Mouse (Mus musculus): ENCODE measurements around the gene Tmem185b. TPM values are rescaled to one million over a fixed set of nuclear protein-coding genes. Genes with fewer than 3 reads are reported as not detected.

Gene Tmem185b
- polyA plus RNA-seq, 1 experiment from 2014 or later = 23.0 TPM

DNA sequence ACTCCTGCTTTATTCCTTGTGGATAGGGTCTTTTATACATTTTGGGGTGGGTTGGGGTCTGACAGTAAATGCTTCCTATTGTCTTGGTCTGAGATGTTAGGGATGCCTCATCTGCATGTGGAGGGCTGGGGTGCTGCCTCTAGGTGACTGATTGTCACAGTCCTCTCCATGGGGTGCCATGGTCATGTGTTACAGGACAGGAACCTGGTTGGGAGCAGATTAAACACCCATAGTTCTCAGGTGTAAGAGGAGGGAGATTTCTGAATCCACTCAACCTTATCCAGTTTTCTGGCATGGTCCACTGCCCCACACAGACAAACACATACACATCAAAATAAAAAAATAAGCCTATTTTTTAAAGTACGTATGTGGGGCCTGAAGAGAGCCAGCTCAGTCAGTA, 33.5 kb upstream of the Tmem185b start:
- 100% methylated on average over 1 of the region's 1 CpGs for WGBS

GRCm38 (mm10) chr1:119494024-119494711, 31.8 kb upstream of the Tmem185b start:
- no peak overlapping the region for H3K9ac ChIP-seq (replicated peaks)
- no peaks in the 10 kb centered on the region for H3K36me3 ChIP-seq
- WGBS = 80% methylated on average over 2 of the region's 2 CpGs
- H3K9me3 ChIP-seq = no peaks in the 10 kb centered on the region
- no peak overlapping the region for H3K4me3 ChIP-seq (replicated peaks)
- no peak overlapping the region for H3K4me2 ChIP-seq (replicated peaks)
- no peak overlapping the region for H3K27ac ChIP-seq
- ATAC-seq = no peak
- H3K27me3 ChIP-seq = no peaks in the 10 kb centered on the region
- no peaks in the 10 kb centered on the region; the same call in 1 of the 2 replicates for H3K4me1 ChIP-seq (replicated peaks)

More for the DNA sequence above, 33.5 kb upstream of the Tmem185b start:
- no peaks in the 10 kb centered on the region for H3K4me1 ChIP-seq (replicated peaks)
- no peak overlapping the region for H3K27ac ChIP-seq
- no peak for ATAC-seq
- H3K4me3 ChIP-seq (replicated peaks) = no peak overlapping the region
- H3K4me2 ChIP-seq (replicated peaks) = no peak overlapping the region
- no peak overlapping the region for H3K9ac ChIP-seq (replicated peaks)
- H3K9me3 ChIP-seq = no peaks in the 10 kb centered on the region
- H3K27me3 ChIP-seq = no peaks in the 10 kb centered on the region
- H3K36me3 ChIP-seq = no peaks in the 10 kb centered on the region

DNA sequence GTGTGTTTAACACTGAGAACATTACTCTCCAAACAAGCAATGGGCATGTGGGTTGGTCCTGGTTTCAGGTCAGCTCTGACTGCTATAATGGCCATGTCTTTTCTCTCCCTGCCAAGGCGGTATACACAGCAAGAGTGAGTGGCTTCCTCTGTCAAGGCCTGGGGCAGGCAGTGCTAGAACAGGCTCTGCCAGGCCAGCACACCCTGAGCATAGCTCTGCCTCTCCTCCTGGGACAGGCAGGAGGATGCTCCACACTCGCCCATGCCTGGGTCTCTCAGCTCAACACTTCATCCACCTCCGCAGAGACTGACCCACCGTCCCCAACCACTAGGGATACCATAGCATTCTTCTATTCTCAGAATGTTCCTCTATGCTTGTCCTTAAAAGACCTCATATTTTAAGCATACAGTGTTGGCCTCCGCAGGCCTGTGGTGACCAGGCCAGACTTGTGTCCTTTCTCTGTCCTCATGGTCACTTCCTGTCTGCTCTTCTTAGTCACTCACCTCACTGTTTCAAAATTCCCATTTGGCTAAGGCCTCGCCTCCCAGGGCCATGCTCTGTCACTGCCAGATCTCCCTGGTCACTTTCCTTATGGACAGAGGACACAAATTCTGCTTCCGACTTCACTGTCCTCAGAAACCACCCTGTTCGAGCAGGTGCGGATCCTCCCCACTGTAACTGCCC, 31.1 kb upstream of the Tmem185b start:
- no peak overlapping the region for H3K9ac ChIP-seq (replicated peaks)
- no peak overlapping the region for H3K4me3 ChIP-seq (replicated peaks)
- no peak overlapping the region for H3K27ac ChIP-seq
- no peaks in the 10 kb centered on the region for H3K9me3 ChIP-seq
- ATAC-seq = no peak
- H3K36me3 ChIP-seq = no peaks in the 10 kb centered on the region
- 96% methylated on average over 9 of the region's 9 CpGs for WGBS
- no peaks in the 10 kb centered on the region for H3K27me3 ChIP-seq
- H3K4me1 ChIP-seq (replicated peaks) = no peaks in the 10 kb centered on the region; the same call in 1 of the 2 replicates
- no peak overlapping the region for H3K4me2 ChIP-seq (replicated peaks)

DNA sequence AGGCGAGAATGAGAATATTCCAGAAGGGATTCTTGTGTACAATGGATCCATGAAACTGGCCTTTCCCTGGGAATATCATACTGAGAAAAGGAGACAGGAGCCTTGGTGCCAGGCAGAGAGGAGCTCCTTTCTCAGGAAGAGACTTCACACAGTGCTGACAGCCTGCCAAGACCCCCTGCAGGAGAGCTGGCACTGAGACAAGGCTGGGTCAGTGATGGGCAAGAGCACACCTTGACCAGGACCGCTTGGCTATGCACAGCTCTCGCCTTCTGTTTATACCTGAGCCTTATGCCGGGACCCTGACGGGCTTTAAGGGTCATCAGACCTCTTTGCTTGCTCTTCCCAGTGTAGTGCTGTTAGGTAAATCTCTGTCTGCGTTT, 30.6 kb upstream of the Tmem185b start:
- ATAC-seq = no peak

GRCm38 (mm10) chr1:119497346-119498004, 28.5 kb upstream of the Tmem185b start:
- H3K27ac ChIP-seq = no peak overlapping the region

More for the DNA sequence above, 30.6 kb upstream of the Tmem185b start:
- WGBS = 90% methylated on average over 6 of the region's 6 CpGs
- H3K4me2 ChIP-seq (replicated peaks) = no peak overlapping the region
- H3K4me3 ChIP-seq (replicated peaks) = no peak overlapping the region
- no peak overlapping the region for H3K27ac ChIP-seq
- no peak overlapping the region for H3K9ac ChIP-seq (replicated peaks)
- no peaks in the 10 kb centered on the region for H3K9me3 ChIP-seq
- H3K27me3 ChIP-seq = no peaks in the 10 kb centered on the region
- H3K4me1 ChIP-seq (replicated peaks) = no peaks in the 10 kb centered on the region; the same call in 1 of the 2 replicates
- no peaks in the 10 kb centered on the region for H3K36me3 ChIP-seq

DNA sequence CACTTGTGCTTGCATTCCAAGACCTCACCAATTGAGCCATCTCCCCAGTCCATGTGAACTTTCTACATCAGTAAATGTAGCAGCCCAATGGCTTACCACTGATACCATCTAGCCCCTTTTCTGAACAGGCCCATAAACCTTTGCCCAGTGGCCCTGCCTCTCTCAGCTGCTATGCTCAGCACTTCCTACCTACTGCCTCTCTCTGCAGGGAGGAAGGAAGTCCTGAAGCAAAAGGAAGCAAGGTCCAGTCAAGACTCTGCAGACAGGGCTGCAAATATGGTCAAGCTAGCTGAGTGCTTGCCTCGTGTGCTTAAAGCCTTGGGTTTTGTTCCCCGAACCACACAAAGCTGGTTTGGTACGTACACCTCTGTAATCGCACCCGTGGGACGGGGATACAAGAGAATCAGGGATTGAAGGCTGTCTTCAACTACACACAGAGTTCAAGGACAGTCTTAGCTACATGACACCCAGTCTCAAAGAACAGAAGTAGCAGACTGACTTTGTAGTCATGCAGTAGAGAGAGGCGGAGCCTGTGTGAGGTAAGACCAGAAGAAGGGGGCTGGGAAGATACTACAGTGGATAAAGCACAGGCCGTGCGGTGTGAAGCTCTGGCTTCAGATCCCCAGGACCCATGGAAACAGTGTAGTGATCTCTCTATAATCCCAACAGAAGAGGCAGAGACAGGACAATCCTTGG, 27.3 kb upstream of the Tmem185b start:
- H3K4me2 ChIP-seq (replicated peaks) = no peak overlapping the region
- H3K9ac ChIP-seq (replicated peaks) = no peak overlapping the region
- no peak for ATAC-seq
- 86% methylated on average over 9 of the region's 9 CpGs for WGBS
- H3K27ac ChIP-seq = no peak overlapping the region
- H3K4me1 ChIP-seq (replicated peaks) = peaks cover 13% of the 10 kb centered on the region
- H3K9me3 ChIP-seq = no peaks in the 10 kb centered on the region
- no peak overlapping the region for H3K4me3 ChIP-seq (replicated peaks)
- no peaks in the 10 kb centered on the region for H3K27me3 ChIP-seq
- H3K36me3 ChIP-seq = no peaks in the 10 kb centered on the region

More at GRCm38 (mm10) chr1:119497346-119498004, 28.5 kb upstream of the Tmem185b start:
- no peak overlapping the region for H3K4me2 ChIP-seq (replicated peaks)
- no peak overlapping the region for H3K4me3 ChIP-seq (replicated peaks)
- H3K9me3 ChIP-seq = no peaks in the 10 kb centered on the region
- ATAC-seq = no peak
- H3K27me3 ChIP-seq = no peaks in the 10 kb centered on the region
- WGBS = 75% methylated on average over 5 of the region's 5 CpGs
- no peaks in the 10 kb centered on the region for H3K36me3 ChIP-seq
- peaks cover under 1% of the 10 kb centered on the region; the same call in 1 of the 2 replicates for H3K4me1 ChIP-seq (replicated peaks)
- H3K9ac ChIP-seq (replicated peaks) = no peak overlapping the region

DNA sequence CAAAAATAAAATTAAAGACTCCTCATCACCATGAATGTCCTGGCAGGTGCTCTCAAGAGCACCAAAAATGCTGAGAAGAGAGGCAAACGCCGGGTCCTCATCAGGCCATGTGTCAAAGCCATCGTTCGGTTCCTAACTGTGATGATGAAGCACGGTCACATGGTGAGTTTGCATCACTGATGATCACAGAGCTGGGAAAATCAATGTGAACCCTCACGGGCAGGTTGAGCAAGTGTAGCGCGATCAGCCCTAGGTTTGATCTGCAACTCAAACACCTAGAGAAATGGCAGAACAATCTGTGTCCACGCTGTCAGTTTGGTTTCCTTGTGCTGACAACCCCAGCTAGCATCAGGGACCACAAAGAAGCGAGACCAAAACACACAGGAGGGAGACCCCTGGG, 26.5 kb upstream of the Tmem185b start:
- ATAC-seq = no peak
- Histone ChIP-seq H3K27ac (no peak overlapping the region), H3K27me3 (no peaks in the 10 kb centered on the region), H3K4me3 (replicated peaks) (no peak overlapping the region), H3K36me3 (no peaks in the 10 kb centered on the region), H3K4me2 (replicated peaks) (no peak overlapping the region), H3K4me1 (replicated peaks) (peaks cover 19% of the 10 kb centered on the region), H3K9ac (replicated peaks) (no peak overlapping the region), H3K9me3 (no peaks in the 10 kb centered on the region)
- WGBS = 87% methylated on average over 10 of the region's 10 CpGs

GRCm38 (mm10) chr1:119501881-119502280, 24.1 kb upstream of the Tmem185b start:
- no peaks in the 10 kb centered on the region for H3K36me3 ChIP-seq
- peaks cover 13% of the 10 kb centered on the region for H3K27me3 ChIP-seq
- no peaks in the 10 kb centered on the region for H3K9me3 ChIP-seq
- no peak overlapping the region for H3K27ac ChIP-seq
- peaks cover 25% of the 10 kb centered on the region for H3K4me1 ChIP-seq (replicated peaks)
- H3K9ac ChIP-seq (replicated peaks) = no peak overlapping the region
- no peak for ATAC-seq
- WGBS = 86% methylated on average over 8 of the region's 8 CpGs
- no peak overlapping the region for H3K4me2 ChIP-seq (replicated peaks)
- no peak overlapping the region for H3K4me3 ChIP-seq (replicated peaks)

- H3K9ac ChIP-seq (replicated peaks) = no peak overlapping the region
- no peak for ATAC-seq
- H3K27ac ChIP-seq = no peak overlapping the region
- H3K9me3 ChIP-seq = no peaks in the 10 kb centered on the region
- 88% methylated on average over 11 of the region's 11 CpGs for WGBS
- H3K27me3 ChIP-seq = peaks cover 18% of the 10 kb centered on the region
- peak overlapping the region; percentile 83 for H3K4me2 ChIP-seq (replicated peaks)
- no peak overlapping the region for H3K4me3 ChIP-seq (replicated peaks)
- H3K4me1 ChIP-seq (replicated peaks) = peaks cover 25% of the 10 kb centered on the region
- H3K36me3 ChIP-seq = no peaks in the 10 kb centered on the region
Observed at GRCm38 (mm10) chr1:119502729-119503128, 23.2 kb upstream of the Tmem185b start.

DNA sequence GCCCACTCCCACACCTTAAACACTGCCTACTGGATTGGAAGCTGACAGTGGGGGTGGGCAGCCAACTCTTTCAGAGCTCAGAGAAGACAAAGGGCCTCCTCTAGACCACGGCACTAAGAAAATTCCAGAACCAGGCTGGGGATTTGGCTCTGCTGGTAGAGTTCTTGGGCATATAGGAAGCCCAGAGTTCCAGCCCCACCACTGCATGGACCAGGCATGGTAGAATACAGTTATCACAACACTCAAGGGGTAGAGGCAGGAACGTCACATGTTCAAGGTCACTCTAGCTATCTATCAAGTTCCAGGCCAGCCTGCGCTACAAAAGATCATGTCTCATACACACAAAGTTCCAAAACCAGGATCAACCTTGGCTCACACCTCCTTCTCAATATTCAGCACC, 22.8 kb upstream of the Tmem185b start:
- 83% methylated on average over 3 of the region's 3 CpGs for WGBS
- ATAC-seq = no peak
- Histone ChIP-seq H3K9me3 (no peaks in the 10 kb centered on the region), H3K9ac (replicated peaks) (no peak overlapping the region), H3K4me1 (replicated peaks) (peaks cover 25% of the 10 kb centered on the region), H3K27ac (no peak overlapping the region), H3K4me3 (replicated peaks) (peak overlapping the region; percentile 74), H3K27me3 (peaks cover 18% of the 10 kb centered on the region), H3K36me3 (no peaks in the 10 kb centered on the region), H3K4me2 (replicated peaks) (peak overlapping the region; percentile 83)

GRCm38 (mm10) chr1:119503808-119504207, 22.2 kb upstream of the Tmem185b start:
- Histone ChIP-seq H3K9me3 (no peaks in the 10 kb centered on the region), H3K27ac (no peak overlapping the region), H3K4me1 (replicated peaks) (peaks cover 25% of the 10 kb centered on the region), H3K36me3 (no peaks in the 10 kb centered on the region), H3K27me3 (peaks cover 18% of the 10 kb centered on the region), H3K9ac (replicated peaks) (peak overlapping the region; percentile 82), H3K4me2 (replicated peaks) (peak overlapping the region; percentile 83), H3K4me3 (replicated peaks) (peak overlapping the region; percentile 74)
- WGBS = 27% methylated on average over 5 of the region's 5 CpGs
- no peak for ATAC-seq
